Mouse (Mus musculus) myocyte (in vitro differentiated cells): ENCODE measurements around the gene Focad. TPM values are rescaled to one million over a fixed set of nuclear protein-coding genes. Genes with fewer than 3 reads are reported as not detected.

ENCODE experiments used
- H3K27me3 ChIP-seq: one replicate; pipeline ENCODE4 v1.6.1; 2011; ENCODE audit not compliant: control insufficient read depth, insufficient read depth, insufficient read length
- H3K36me3 ChIP-seq: one replicate; pipeline ENCODE4 v1.6.1; 2011; ENCODE audit not compliant: control insufficient read depth, insufficient read depth
- H3K4me2 ChIP-seq: one replicate; pipeline ENCODE4 v1.6.1; 2011; ENCODE audit warnings: low read depth, control low read depth
- H3K4me3 ChIP-seq: one replicate; pipeline ENCODE4 v1.5.1; 2011; ENCODE audit warnings: mild to moderate bottlenecking, control low read depth, moderate library complexity
- H3K79me2 ChIP-seq: one replicate; pipeline ENCODE4 v1.6.1; 2011; ENCODE audit not compliant: control insufficient read depth, insufficient read depth
- H3ac ChIP-seq: one replicate; pipeline ENCODE4 v1.6.1; 2011; ENCODE audit not compliant: control insufficient read depth, insufficient read length
- CEBPB ChIP-seq: IDR thresholded peaks from 2 replicates; pipeline ENCODE4 v1.6.1; 2011; ENCODE audit warnings: mild to moderate bottlenecking, moderate library complexity; ENCODE audit not compliant: poor library complexity, insufficient read depth, severe bottlenecking
- E2F4 ChIP-seq: IDR thresholded peaks from one replicate; pipeline ENCODE4 v1.6.1; 2011; ENCODE audit warnings: mild to moderate bottlenecking, control low read depth, moderate library complexity; ENCODE audit not compliant: insufficient read depth
- MAX ChIP-seq: IDR thresholded peaks from one replicate; pipeline ENCODE4 v1.6.1; 2011; ENCODE audit warnings: low read depth, mild to moderate bottlenecking, control low read depth
- MYOD1 ChIP-seq, 3 experiments: IDR thresholded peaks; one replicate each; pipeline ENCODE4 v1.6.1; 2011; ENCODE audit warnings: control low read depth in 2 of 3, low read depth in 2 of 3, mild to moderate bottlenecking in 2 of 3, moderate library complexity in 1 of 3; ENCODE audit not compliant: insufficient read length in 2 of 3, control insufficient read depth in 1 of 3
- MYOG ChIP-seq, 3 experiments: IDR thresholded peaks; one replicate each; pipeline ENCODE4 v1.6.1; 2011; ENCODE audit warnings: control low read depth in 2 of 3, low read depth in 2 of 3, mild to moderate bottlenecking in 2 of 3; ENCODE audit not compliant: insufficient read length in 2 of 3, control insufficient read depth in 1 of 3, insufficient read depth in 1 of 3
- POLR2A ChIP-seq: IDR thresholded peaks from one replicate; pipeline ENCODE4 v1.6.1; 2011; ENCODE audit warnings: low read depth, mild to moderate bottlenecking, control low read depth, moderate library complexity; ENCODE audit not compliant: insufficient read length
- POLR2AphosphoS2 ChIP-seq: IDR thresholded peaks from one replicate; pipeline ENCODE4 v1.6.1; 2011; ENCODE audit warnings: low read depth, control low read depth; ENCODE audit not compliant: insufficient read length
- REST ChIP-seq: IDR thresholded peaks from one replicate; pipeline ENCODE4 v1.6.1; 2011; ENCODE audit warnings: mild to moderate bottlenecking, control low read depth, moderate library complexity; ENCODE audit not compliant: insufficient read depth, insufficient read length
- SRF ChIP-seq: IDR thresholded peaks from one replicate; pipeline ENCODE4 v1.6.1; 2011; ENCODE audit warnings: low read depth; ENCODE audit not compliant: control insufficient read depth, insufficient read length
- TCF12 ChIP-seq: IDR thresholded peaks from one replicate; pipeline ENCODE4 v1.6.1; 2011; ENCODE audit warnings: mild to moderate bottlenecking, control low read depth; ENCODE audit not compliant: poor library complexity, insufficient read depth, severe bottlenecking
- TCF3 ChIP-seq: IDR thresholded peaks from one replicate; pipeline ENCODE4 v1.6.1; 2011; ENCODE audit warnings: low read depth, control low read depth; ENCODE audit not compliant: insufficient read length
- USF1 ChIP-seq: IDR thresholded peaks from one replicate; pipeline ENCODE4 v1.6.1; 2011; ENCODE audit warnings: low read depth, mild to moderate bottlenecking, control low read depth, moderate library complexity
- polyA plus RNA-seq: library from polyadenylated mRNA; unstranded; fragments of >200 nt; fragmentation: generic; extraction: Trizol; gene quantifications from one replicate; pipeline ENCODE4 v1.2.1, GENCODE M21; 2012; ENCODE audit warnings: missing spikeins

Focad gene
- polyA plus RNA-seq, 1 experiment: 15.3 TPM

GRCm38 (mm10) chr4:88448976-88449375 lies 354.5 kb downstream of the Focad start:
- Histone ChIP-seq H3K4me2 (peak overlapping the region; percentile 16), H3K36me3 (no peaks in the 10 kb centered on the region), H3ac (no peak overlapping the region), H3K79me2 (no peaks in the 10 kb centered on the region), H3K27me3 (no peaks in the 10 kb centered on the region), H3K4me3 (no peak overlapping the region)
- TF ChIP-seq USF1 (peak; percentile 80), TCF12 (no peak)

- no peaks in the 10 kb centered on the region for H3K36me3 ChIP-seq
- H3K27me3 ChIP-seq: no peaks in the 10 kb centered on the region
- H3K79me2 ChIP-seq: no peaks in the 10 kb centered on the region
- no peak overlapping the region for H3K4me2 ChIP-seq
- TF ChIP-seq REST: no peak
- H3K4me3 ChIP-seq: no peak overlapping the region
- no peak overlapping the region for H3ac ChIP-seq
Observed at GRCm38 (mm10) chr4:88450087-88450765, 355.8 kb downstream of the Focad start.

- Histone ChIP-seq H3K4me2 (no peak overlapping the region), H3K4me3 (no peak overlapping the region), H3K79me2 (no peaks in the 10 kb centered on the region), H3K36me3 (no peaks in the 10 kb centered on the region), H3ac (no peak overlapping the region), H3K27me3 (no peaks in the 10 kb centered on the region)
- TF ChIP-seq MYOG (IDR thresholded peaks at IDR 0.05; ENCODE audit: control insufficient read depth in 1 of 3, insufficient read depth in 1 of 3, insufficient read length in 2 of 3, low read depth in 2 of 3) (no peak), REST (no peak), TCF3 (no peak), USF1 (no peak), CEBPB (no peak), POLR2AphosphoS2 (no peak), POLR2A (no peak), E2F4 (no peak), MYOD1 (IDR thresholded peaks at IDR 0.05; ENCODE audit: control insufficient read depth in 1 of 3, insufficient read length in 2 of 3, low read depth in 2 of 3) (no peak), TCF12 (no peak), MAX (no peak), SRF (no peak)
Observed at GRCm38 (mm10) chr4:88458093-88458492, 363.7 kb downstream of the Focad start.

GRCm38 (mm10) chr4:88458673-88459072 lies 364.2 kb downstream of the Focad start:
- Histone ChIP-seq H3K36me3 (no peaks in the 10 kb centered on the region), H3K4me2 (no peak overlapping the region), H3K79me2 (no peaks in the 10 kb centered on the region), H3K27me3 (no peaks in the 10 kb centered on the region), H3ac (no peak overlapping the region), H3K4me3 (no peak overlapping the region)
- TF ChIP-seq MYOD1 (IDR thresholded peaks at IDR 0.05; ENCODE audit: control insufficient read depth in 1 of 3, insufficient read length in 2 of 3, low read depth in 2 of 3) (no peak), SRF (no peak), CEBPB (no peak), MAX (no peak), E2F4 (no peak), MYOG (IDR thresholded peaks at IDR 0.05; ENCODE audit: control insufficient read depth in 1 of 3, insufficient read depth in 1 of 3, insufficient read length in 2 of 3, low read depth in 2 of 3) (no peak)

Other genes starting within 250 kb of the Focad start
- gene Mllt3, start 61.3 kb upstream of the Focad start, polyA plus RNA-seq: 15.7 TPM